Mouse (Mus musculus): ENCODE data around the gene Snx27. TPM values are rescaled to one million over a fixed set of nuclear protein-coding genes. Genes with fewer than 3 reads are reported as not detected.

Gene Snx27
- polyA plus RNA-seq, 1 experiment, result 17.4 TPM

DNA sequence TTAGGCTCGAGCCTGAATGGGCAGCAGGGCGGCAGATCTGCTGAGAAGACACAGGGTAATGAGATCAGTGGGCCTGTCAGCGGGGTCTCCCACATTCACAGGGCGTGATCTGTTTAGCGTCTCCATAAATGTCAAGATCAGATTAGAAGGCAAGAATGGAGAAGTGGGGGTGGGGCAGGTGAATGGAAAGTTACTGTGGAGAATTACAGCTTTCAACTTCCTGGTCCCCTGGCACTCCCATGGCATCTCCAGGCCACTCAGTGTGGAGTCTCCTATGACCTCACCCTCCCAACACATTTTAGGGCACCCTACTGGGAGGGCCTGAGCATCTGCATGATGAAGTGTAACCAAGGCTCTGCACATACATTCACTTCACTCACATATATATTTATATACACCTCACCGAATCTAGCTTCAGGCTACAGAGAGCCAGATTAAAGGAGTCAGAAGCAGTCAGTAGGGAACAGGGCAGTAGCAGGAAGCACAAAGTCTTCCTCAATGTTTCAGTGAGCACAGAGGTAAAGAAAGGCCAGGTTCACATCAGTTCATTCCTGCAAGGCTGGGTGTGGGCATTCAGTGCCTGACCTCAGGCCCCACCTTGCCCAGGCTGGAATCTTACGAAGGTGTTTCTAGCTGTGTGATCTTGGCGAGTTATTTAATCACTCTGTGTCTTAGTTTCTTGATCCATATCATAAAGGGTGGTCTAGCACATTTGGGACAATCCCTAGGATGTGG, 106.0 kb downstream of the Snx27 start:
- H3K4me3 ChIP-seq, result no peak overlapping the region
- H3ac ChIP-seq (ENCODE audit: control insufficient read depth, insufficient read length), result no peak overlapping the region
- TF ChIP-seq MYOG (IDR thresholded peaks at IDR 0.05; ENCODE audit: control insufficient read depth in 1 of 3, insufficient read depth in 1 of 3, insufficient read length in 2 of 3, low read depth in 2 of 3), result no peak
- TF ChIP-seq MAX (IDR thresholded peaks at IDR 0.05; ENCODE audit: low read depth), result no peak
- H3K36me3 ChIP-seq (ENCODE audit: control insufficient read depth, insufficient read depth), result no peaks in the 10 kb centered on the region
- no peak overlapping the region for H3K4me2 ChIP-seq (ENCODE audit: low read depth)
- no peaks in the 10 kb centered on the region for H3K79me2 ChIP-seq (ENCODE audit: control insufficient read depth, insufficient read depth)
- H3K27me3 ChIP-seq (ENCODE audit: control insufficient read depth, insufficient read depth, insufficient read length), result no peaks in the 10 kb centered on the region

DNA sequence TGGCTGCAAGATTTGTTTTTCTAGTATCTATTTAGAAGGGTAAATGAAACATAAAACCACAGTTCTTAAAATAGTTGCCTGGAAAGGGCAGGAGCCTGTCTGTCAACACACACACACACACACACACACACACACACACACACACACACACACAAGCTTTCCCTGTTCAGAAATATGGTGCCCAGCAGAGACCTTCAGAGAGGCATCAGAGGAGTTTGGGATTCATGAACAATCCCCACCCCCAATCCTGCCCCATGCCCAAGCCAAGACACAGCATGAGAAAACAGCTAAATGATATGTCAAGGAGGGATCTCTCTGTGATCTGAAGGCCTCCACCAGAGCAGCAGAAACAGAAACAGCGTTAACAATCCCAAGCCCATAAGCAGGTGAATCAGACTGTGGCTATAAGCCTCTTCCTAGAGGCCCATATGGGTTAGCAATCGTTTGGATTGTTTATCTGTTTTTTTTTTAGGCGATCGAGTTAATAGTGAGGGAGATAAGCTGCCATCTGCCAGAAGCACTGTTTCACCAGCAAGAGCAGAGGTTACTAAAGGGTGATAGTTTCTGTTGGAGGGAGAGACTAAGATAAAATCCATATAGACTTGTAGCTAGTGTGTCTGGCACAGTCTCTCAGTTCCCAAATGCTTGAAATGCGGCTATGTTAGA, 108.8 kb downstream of the Snx27 start:
- TF ChIP-seq MAX (IDR thresholded peaks at IDR 0.05; ENCODE audit: low read depth) (no peak), TCF3 (IDR thresholded peaks at IDR 0.05; ENCODE audit: insufficient read length, low read depth) (no peak), POLR2AphosphoS2 (IDR thresholded peaks at IDR 0.05; ENCODE audit: insufficient read length, low read depth) (no peak)
- Histone ChIP-seq H3ac (ENCODE audit: control insufficient read depth, insufficient read length) (no peak overlapping the region), H3K27me3 (ENCODE audit: control insufficient read depth, insufficient read depth, insufficient read length) (no peaks in the 10 kb centered on the region), H3K36me3 (ENCODE audit: control insufficient read depth, insufficient read depth) (no peaks in the 10 kb centered on the region), H3K4me2 (ENCODE audit: low read depth) (peak overlapping the region; percentile 49), H3K4me3 (no peak overlapping the region), H3K79me2 (ENCODE audit: control insufficient read depth, insufficient read depth) (no peaks in the 10 kb centered on the region)

- Histone ChIP-seq H3K4me2 (ENCODE audit: low read depth) (peak overlapping the region; percentile 49), H3K79me2 (ENCODE audit: control insufficient read depth, insufficient read depth) (no peaks in the 10 kb centered on the region), H3K4me3 (no peak overlapping the region), H3K27me3 (ENCODE audit: control insufficient read depth, insufficient read depth, insufficient read length) (no peaks in the 10 kb centered on the region), H3K36me3 (ENCODE audit: control insufficient read depth, insufficient read depth) (no peaks in the 10 kb centered on the region), H3ac (ENCODE audit: control insufficient read depth, insufficient read length) (no peak overlapping the region)
- TF ChIP-seq E2F4 (IDR thresholded peaks at IDR 0.05; ENCODE audit: insufficient read depth) (no peak), POLR2A (IDR thresholded peaks at IDR 0.05; ENCODE audit: insufficient read length, low read depth) (no peak), USF1 (IDR thresholded peaks at IDR 0.05; ENCODE audit: low read depth) (no peak), REST (IDR thresholded peaks at IDR 0.05; ENCODE audit: insufficient read depth, insufficient read length) (no peak), MAX (IDR thresholded peaks at IDR 0.05; ENCODE audit: low read depth) (no peak), SRF (IDR thresholded peaks at IDR 0.05; ENCODE audit: control insufficient read depth, insufficient read length, low read depth) (no peak), MYOG (IDR thresholded peaks at IDR 0.05; ENCODE audit: control insufficient read depth in 1 of 3, insufficient read depth in 1 of 3, insufficient read length in 2 of 3, low read depth in 2 of 3) (no peak), TCF12 (IDR thresholded peaks at IDR 0.05; ENCODE audit: insufficient read depth, poor library complexity, severe bottlenecking) (no peak), MYOD1 (IDR thresholded peaks at IDR 0.05; ENCODE audit: control insufficient read depth in 1 of 3, insufficient read length in 2 of 3, low read depth in 2 of 3) (no peak), CEBPB (IDR thresholded peaks at IDR 0.05; ENCODE audit: insufficient read depth, poor library complexity, severe bottlenecking) (no peak), TCF3 (IDR thresholded peaks at IDR 0.05; ENCODE audit: insufficient read length, low read depth) (no peak), POLR2AphosphoS2 (IDR thresholded peaks at IDR 0.05; ENCODE audit: insufficient read length, low read depth) (no peak)
Observed at GRCm38 (mm10) chr3:94473115-94473505, 109.4 kb downstream of the Snx27 start.

GRCm38 (mm10) chr3:94472447-94473114, 109.9 kb downstream of the Snx27 start:
- Histone ChIP-seq H3K27me3 (ENCODE audit: control insufficient read depth, insufficient read depth, insufficient read length) (no peaks in the 10 kb centered on the region), H3K36me3 (ENCODE audit: control insufficient read depth, insufficient read depth) (no peaks in the 10 kb centered on the region), H3K4me2 (ENCODE audit: low read depth) (peak overlapping the region; percentile 49), H3K4me3 (no peak overlapping the region), H3ac (ENCODE audit: control insufficient read depth, insufficient read length) (no peak overlapping the region), H3K79me2 (ENCODE audit: control insufficient read depth, insufficient read depth) (no peaks in the 10 kb centered on the region)
- TF ChIP-seq SRF (IDR thresholded peaks at IDR 0.05; ENCODE audit: control insufficient read depth, insufficient read length, low read depth) (no peak), TCF12 (IDR thresholded peaks at IDR 0.05; ENCODE audit: insufficient read depth, poor library complexity, severe bottlenecking) (no peak), MAX (IDR thresholded peaks at IDR 0.05; ENCODE audit: low read depth) (no peak), USF1 (IDR thresholded peaks at IDR 0.05; ENCODE audit: low read depth) (no peak), MYOG (IDR thresholded peaks at IDR 0.05; ENCODE audit: control insufficient read depth in 1 of 3, insufficient read depth in 1 of 3, insufficient read length in 2 of 3, low read depth in 2 of 3) (no peak), CEBPB (IDR thresholded peaks at IDR 0.05; ENCODE audit: insufficient read depth, poor library complexity, severe bottlenecking) (no peak), POLR2A (IDR thresholded peaks at IDR 0.05; ENCODE audit: insufficient read length, low read depth) (no peak), E2F4 (IDR thresholded peaks at IDR 0.05; ENCODE audit: insufficient read depth) (no peak), MYOD1 (IDR thresholded peaks at IDR 0.05; ENCODE audit: control insufficient read depth in 1 of 3, insufficient read length in 2 of 3, low read depth in 2 of 3) (no peak), TCF3 (IDR thresholded peaks at IDR 0.05; ENCODE audit: insufficient read length, low read depth) (no peak), REST (IDR thresholded peaks at IDR 0.05; ENCODE audit: insufficient read depth, insufficient read length) (no peak), POLR2AphosphoS2 (IDR thresholded peaks at IDR 0.05; ENCODE audit: insufficient read length, low read depth) (no peak)

- Histone ChIP-seq H3K36me3 (ENCODE audit: control insufficient read depth, insufficient read depth) (no peaks in the 10 kb centered on the region), H3K4me3 (no peak overlapping the region), H3K79me2 (ENCODE audit: control insufficient read depth, insufficient read depth) (no peaks in the 10 kb centered on the region), H3ac (ENCODE audit: control insufficient read depth, insufficient read length) (no peak overlapping the region), H3K4me2 (ENCODE audit: low read depth) (no peak overlapping the region), H3K27me3 (ENCODE audit: control insufficient read depth, insufficient read depth, insufficient read length) (no peaks in the 10 kb centered on the region)
- TF ChIP-seq E2F4 (IDR thresholded peaks at IDR 0.05; ENCODE audit: insufficient read depth) (no peak), TCF12 (IDR thresholded peaks at IDR 0.05; ENCODE audit: insufficient read depth, poor library complexity, severe bottlenecking) (no peak), CEBPB (IDR thresholded peaks at IDR 0.05; ENCODE audit: insufficient read depth, poor library complexity, severe bottlenecking) (no peak), POLR2A (IDR thresholded peaks at IDR 0.05; ENCODE audit: insufficient read length, low read depth) (no peak), USF1 (IDR thresholded peaks at IDR 0.05; ENCODE audit: low read depth) (no peak), MYOD1 (IDR thresholded peaks at IDR 0.05; ENCODE audit: control insufficient read depth in 1 of 3, insufficient read length in 2 of 3, low read depth in 2 of 3) (no peak), TCF3 (IDR thresholded peaks at IDR 0.05; ENCODE audit: insufficient read length, low read depth) (no peak), MYOG (IDR thresholded peaks at IDR 0.05; ENCODE audit: control insufficient read depth in 1 of 3, insufficient read depth in 1 of 3, insufficient read length in 2 of 3, low read depth in 2 of 3) (no peak), MAX (IDR thresholded peaks at IDR 0.05; ENCODE audit: low read depth) (no peak), SRF (IDR thresholded peaks at IDR 0.05; ENCODE audit: control insufficient read depth, insufficient read length, low read depth) (no peak), POLR2AphosphoS2 (IDR thresholded peaks at IDR 0.05; ENCODE audit: insufficient read length, low read depth) (no peak), REST (IDR thresholded peaks at IDR 0.05; ENCODE audit: insufficient read depth, insufficient read length) (no peak)
Observed at GRCm38 (mm10) chr3:94468931-94469330, 113.6 kb downstream of the Snx27 start.
